ENCODE assay signal across 8 mouse cellular contexts in genomic region chr17:27361362-27361761, GRCm38 (mm10).
DNase-seq lines count a peak whose midpoint lies in the region; ATAC-seq and TF ChIP-seq lines count a peak whose summit lies in the region.

No protein-coding gene starts in this region.

- no peak overlapping the region for H3K4me3 ChIP-seq in heart, postnatal 0 days (ENCODE audit: low read depth, low read length)
- H3K4me3 ChIP-seq in heart, embryonic 10.5 days: no peak overlapping the region

- H3K27ac ChIP-seq in heart, postnatal 0 days (ENCODE audit: low read depth): no peak overlapping the region
- no peak overlapping the region for H3K27ac ChIP-seq in heart, embryonic 10.5 days

- no peak for TF ChIP-seq EP300 in heart, postnatal 0 days (IDR thresholded peaks at IDR 0.05; ENCODE audit: low read depth)

- no peaks in the 10 kb centered on the region for H3K36me3 ChIP-seq in heart, postnatal 0 days (replicated peaks; ENCODE audit: control insufficient read depth, insufficient read depth, low read length)
- H3K36me3 ChIP-seq in heart, embryonic 10.5 days: no peaks in the 10 kb centered on the region

- H3K4me1 ChIP-seq in heart, postnatal 0 days (ENCODE audit: control insufficient read depth, insufficient read depth): no peaks in the 10 kb centered on the region
- H3K4me1 ChIP-seq in heart, embryonic 10.5 days: peaks cover 36% of the 10 kb centered on the region

- H3K9ac ChIP-seq in heart, postnatal 0 days (replicated peaks; ENCODE audit: low read depth, low read length): no peak overlapping the region

- DNase-seq in heart, postnatal 0 days (ENCODE audit: low spot score): no peak
- no peak for DNase-seq in heart, embryonic 10.5 days (ENCODE audit: low spot score)
- DNase-seq in thymus, postnatal 0 days (ENCODE audit: low spot score): peak; percentile 65
- no peak for DNase-seq in thymus, postnatal 10 days (ENCODE audit: low spot score in 2 of 2)
- DNase-seq in heart, postnatal 36 days: peak; percentile 5 to 7
- peak; percentile 73 for DNase-seq in retina, embryonic 14.5 days (ENCODE audit: low spot score)
- DNase-seq in layer of hippocampus, postnatal 25 days (ENCODE audit: extremely low spot score in 1 of 2, low spot score in 1 of 2): no peak

- no peaks in the 10 kb centered on the region for H3K9me3 ChIP-seq in heart, postnatal 0 days (replicated peaks; ENCODE audit: control insufficient read depth, low read length)
- H3K9me3 ChIP-seq in heart, embryonic 10.5 days: no peaks in the 10 kb centered on the region

- H3K27me3 ChIP-seq in heart, postnatal 0 days (ENCODE audit: control insufficient read depth, insufficient read depth, low read length): no peaks in the 10 kb centered on the region
- no peaks in the 10 kb centered on the region; the same call in 1 of the 2 replicates for H3K27me3 ChIP-seq in heart, embryonic 10.5 days (ENCODE audit: insufficient read depth, poor library complexity, severe bottlenecking)

- intact Hi-C loops in heart, postnatal 36 days (cut with DNase I): no loop called here

- no peak for TF ChIP-seq CTCF in heart, postnatal 0 days (IDR thresholded peaks at IDR 0.05; ENCODE audit: low read depth)

- WGBS in heart, postnatal 0 days: 66% methylated on average over 2 of the region's 2 CpGs
- WGBS in heart, embryonic 10.5 days: 80% methylated on average over 2 of the region's 2 CpGs

- H3K4me2 ChIP-seq in heart, postnatal 0 days (ENCODE audit: low read depth, low read length): no peak overlapping the region

- ATAC-seq in heart, postnatal 0 days (ENCODE audit: insufficient read depth, low read depth): 0 out of 2 replicates have a peak, but pooled peaks have one; percentile 53
- ATAC-seq in cerebellum, adult (ENCODE audit: insufficient number of reproducible peaks, low FRiP score, low TSS enrichment): no peak

Comparison
In these comparisons a context has a peak if more than half of its experiments do, and no peak if none do; other contexts are left out.
1. DNase-seq: peak in thymus, postnatal 0 days (single experiment), heart, postnatal 36 days (2 of 2) and retina, embryonic 14.5 days (single experiment); none in heart, postnatal 0 days (single experiment), heart, embryonic 10.5 days (single experiment), thymus, postnatal 10 days (0 of 2) and layer of hippocampus, postnatal 25 days (0 of 2).